Mouse (Mus musculus): ENCODE measurements around the gene Ryr3.

GRCm38 (mm10) chr2:113095184-113095583, 121.7 kb downstream of the Ryr3 start:
- TF ChIP-seq CTCF (IDR thresholded peaks at IDR 0.05; ENCODE audit: low read depth) (no peak), EP300 (IDR thresholded peaks at IDR 0.05; ENCODE audit: low read depth) (no peak)
